Mouse (Mus musculus) heart, embryonic 11.5 days (tissue): ENCODE results near the gene Phlpp2. TPM values are rescaled to one million over a fixed set of nuclear protein-coding genes. Genes with fewer than 3 reads are reported as not detected.

ENCODE experiments used
- ATAC-seq: fragments of 200-750 bp; cut with Nextera tagmentation; replicated peaks from 2 replicates; pipeline ENCODE4 v1.8.0; 2017; ENCODE audit warnings: moderate library complexity; ENCODE audit not compliant: insufficient number of reproducible peaks, low FRiP score, low TSS enrichment
- H3K27ac ChIP-seq: fragments of 300-500 bp; sonication (generic); 2 replicates; pipeline ENCODE4 v1.5.1; 2014; ENCODE audit warnings: mild to moderate bottlenecking, low read depth, low read length
- H3K27me3 ChIP-seq: fragments of 300-500 bp; sonication (generic); 2 replicates; pipeline ENCODE4 v1.6.1; 2014; ENCODE audit warnings: mild to moderate bottlenecking, low read length, mixed read lengths; ENCODE audit not compliant: control insufficient read depth, insufficient read depth
- H3K36me3 ChIP-seq: fragments of 300-500 bp; sonication (generic); 2 replicates; pipeline ENCODE4 v1.6.1; 2014; ENCODE audit warnings: mild to moderate bottlenecking, low read length, moderate library complexity, mixed read lengths; ENCODE audit not compliant: control insufficient read depth, insufficient read depth
- H3K4me1 ChIP-seq: fragments of 300-500 bp; sonication (generic); 2 replicates; pipeline ENCODE4 v1.6.1; 2014; ENCODE audit warnings: low read length; ENCODE audit not compliant: control insufficient read depth, insufficient read depth
- H3K4me2 ChIP-seq: fragments of 300-500 bp; sonication (generic); 2 replicates; pipeline ENCODE4 v1.6.1; 2014; ENCODE audit warnings: mild to moderate bottlenecking, moderate library complexity
- H3K4me3 ChIP-seq: fragments of 300-500 bp; sonication (generic); 2 replicates; pipeline ENCODE4 v1.5.1; 2014; ENCODE audit warnings: low read depth, low read length
- H3K9ac ChIP-seq: fragments of 300-500 bp; sonication (generic); 2 replicates; pipeline ENCODE4 v1.6.1; 2014; ENCODE audit warnings: mild to moderate bottlenecking, low read depth, low read length, moderate library complexity
- H3K9me3 ChIP-seq: fragments of 300-500 bp; sonication (generic); replicated peaks from 2 replicates; pipeline ENCODE4 v1.6.1; 2016; ENCODE audit warnings: low read length; ENCODE audit not compliant: control insufficient read depth
- WGBS: fragments of 180-500 bp; shearing (Covaris S2); extraction: QIAGEN DNeasy Blood & Tissue Kit; methylation state at CpG from one replicate; pipeline ENCODE4 v1.1.7; 2014; ENCODE audit not compliant: insufficient replicate concordance; 5-methylcytosine and 5-hydroxymethylcytosine counted together
- polyA plus RNA-seq: library from polyadenylated mRNA; unstranded; fragments of >200 nt; fragmentation: Nextera tagmentation; extraction: Ambion mirVana; gene quantifications from 2 replicates; pipeline ENCODE4 v1.2.1, GENCODE M21; 2014

Phlpp2 gene
- polyA plus RNA-seq, 1 experiment from 2014 or later, result 3.3 TPM

GRCm38 (mm10) chr8:109906907-109907306, 38.6 kb downstream of the Phlpp2 start:
- peaks cover 15% of the 10 kb centered on the region for H3K36me3 ChIP-seq
- H3K9ac ChIP-seq, result no peak overlapping the region
- H3K9me3 ChIP-seq, result no peaks in the 10 kb centered on the region
- no peak overlapping the region for H3K4me3 ChIP-seq
- no peak overlapping the region for H3K27ac ChIP-seq
- no peak for ATAC-seq
- 85% methylated on average over 3 of the region's 3 CpGs for WGBS
- no peak overlapping the region for H3K4me2 ChIP-seq
- no peaks in the 10 kb centered on the region for H3K4me1 ChIP-seq
- no peaks in the 10 kb centered on the region for H3K27me3 ChIP-seq

- H3K4me1 ChIP-seq, result no peaks in the 10 kb centered on the region
- no peaks in the 10 kb centered on the region for H3K27me3 ChIP-seq
- no peak overlapping the region for H3K4me2 ChIP-seq
- H3K9me3 ChIP-seq, result no peaks in the 10 kb centered on the region
- H3K4me3 ChIP-seq, result no peak overlapping the region
- peaks cover 15% of the 10 kb centered on the region for H3K36me3 ChIP-seq
- WGBS, result 86% methylated on average over 4 of the region's 4 CpGs
- no peak overlapping the region for H3K27ac ChIP-seq
- ATAC-seq, result no peak
- H3K9ac ChIP-seq, result no peak overlapping the region
Observed at GRCm38 (mm10) chr8:109907376-109907775, 39.0 kb downstream of the Phlpp2 start.

- Histone ChIP-seq H3K9me3 (no peaks in the 10 kb centered on the region), H3K27ac (no peak overlapping the region), H3K36me3 (peaks cover 4% of the 10 kb centered on the region; the same call in 1 of the 2 replicates), H3K4me3 (no peak overlapping the region), H3K27me3 (no peaks in the 10 kb centered on the region), H3K4me1 (0 out of 2 replicates have a peak, but pooled peaks cover 4% of the 10 kb centered on the region), H3K4me2 (no peak overlapping the region), H3K9ac (no peak overlapping the region)
- no peak; the same call in 1 of the 2 replicates for ATAC-seq
- 58% methylated on average over 4 of the region's 4 CpGs for WGBS
Observed at GRCm38 (mm10) chr8:109917277-109917676, 48.9 kb downstream of the Phlpp2 start.

- WGBS, result 72% methylated on average over 8 of the region's 8 CpGs
- Histone ChIP-seq H3K27me3 (no peaks in the 10 kb centered on the region), H3K36me3 (no peaks in the 10 kb centered on the region; the same call in none of the 2 replicates), H3K9ac (no peak overlapping the region), H3K4me3 (no peak overlapping the region), H3K27ac (no peak overlapping the region), H3K4me1 (0 out of 2 replicates have a peak, but pooled peaks cover 4% of the 10 kb centered on the region), H3K9me3 (no peaks in the 10 kb centered on the region), H3K4me2 (no peak overlapping the region)
- no peak for ATAC-seq
Observed at GRCm38 (mm10) chr8:109920406-109921390, 52.4 kb downstream of the Phlpp2 start.

- H3K27me3 ChIP-seq, result peaks cover 8% of the 10 kb centered on the region
- peaks cover 9% of the 10 kb centered on the region for H3K36me3 ChIP-seq
- H3K4me1 ChIP-seq, result no peaks in the 10 kb centered on the region
- H3K4me3 ChIP-seq, result no peak overlapping the region
- H3K9ac ChIP-seq, result no peak overlapping the region
- WGBS, result 71% methylated on average over 2 of the region's 2 CpGs
- ATAC-seq, result no peak
- H3K9me3 ChIP-seq, result no peaks in the 10 kb centered on the region
- no peak overlapping the region for H3K4me2 ChIP-seq
- H3K27ac ChIP-seq, result no peak overlapping the region
Observed at GRCm38 (mm10) chr8:109941606-109942360, 73.4 kb downstream of the Phlpp2 start.

GRCm38 (mm10) chr8:109945153-109945632, 76.9 kb downstream of the Phlpp2 start:
- WGBS, result 45% methylated on average over 9 of the region's 9 CpGs
- ATAC-seq, result no peak
- Histone ChIP-seq H3K27me3 (peaks cover 36% of the 10 kb centered on the region), H3K9ac (no peak overlapping the region), H3K27ac (no peak overlapping the region), H3K36me3 (peaks cover 2% of the 10 kb centered on the region), H3K4me1 (0 out of 2 replicates have a peak, but pooled peaks cover 3% of the 10 kb centered on the region), H3K9me3 (no peaks in the 10 kb centered on the region), H3K4me2 (no peak overlapping the region), H3K4me3 (no peak overlapping the region)

GRCm38 (mm10) chr8:109945694-109946093, 77.4 kb downstream of the Phlpp2 start:
- Histone ChIP-seq H3K9me3 (no peaks in the 10 kb centered on the region), H3K36me3 (no peaks in the 10 kb centered on the region), H3K9ac (no peak overlapping the region), H3K4me3 (no peak overlapping the region), H3K27me3 (peaks cover 40% of the 10 kb centered on the region), H3K4me2 (no peak overlapping the region), H3K27ac (no peak overlapping the region), H3K4me1 (0 out of 2 replicates have a peak, but pooled peaks cover 3% of the 10 kb centered on the region)
- no peak for ATAC-seq
- WGBS, result 81% methylated on average over 7 of the region's 7 CpGs

- Histone ChIP-seq H3K4me3 (no peak overlapping the region), H3K4me2 (no peak overlapping the region), H3K4me1 (0 out of 2 replicates have a peak, but pooled peaks cover 3% of the 10 kb centered on the region), H3K9me3 (no peaks in the 10 kb centered on the region), H3K27me3 (peaks cover 40% of the 10 kb centered on the region), H3K27ac (no peak overlapping the region), H3K36me3 (no peaks in the 10 kb centered on the region), H3K9ac (no peak overlapping the region)
- 80% methylated on average over 7 of the region's 7 CpGs for WGBS
- no peak for ATAC-seq
Observed at GRCm38 (mm10) chr8:109946272-109946671, 77.9 kb downstream of the Phlpp2 start.
